Mouse (Mus musculus): ENCODE measurements around the gene Alb.

- no peak for TF ChIP-seq CTCF (IDR thresholded peaks at IDR 0.05; ENCODE audit: low read depth)
- no peak for TF ChIP-seq EP300 (optimal IDR thresholded peaks at IDR 0.05)
Observed at GRCm38 (mm10) chr5:90431053-90431452, 29.6 kb upstream of the Alb start.

Data from stomach, postnatal 0 days (tissue).